Mouse (Mus musculus): ENCODE data around the gene Fdxr. TPM values are rescaled to one million over a fixed set of nuclear protein-coding genes. Genes with fewer than 3 reads are reported as not detected.

The Fdxr gene
- 16.3 and 17.5 TPM in 2 replicates for polyA plus RNA-seq (2016; fragmentation: Nextera tagmentation; extraction: Ambion mirVana)

DNA sequence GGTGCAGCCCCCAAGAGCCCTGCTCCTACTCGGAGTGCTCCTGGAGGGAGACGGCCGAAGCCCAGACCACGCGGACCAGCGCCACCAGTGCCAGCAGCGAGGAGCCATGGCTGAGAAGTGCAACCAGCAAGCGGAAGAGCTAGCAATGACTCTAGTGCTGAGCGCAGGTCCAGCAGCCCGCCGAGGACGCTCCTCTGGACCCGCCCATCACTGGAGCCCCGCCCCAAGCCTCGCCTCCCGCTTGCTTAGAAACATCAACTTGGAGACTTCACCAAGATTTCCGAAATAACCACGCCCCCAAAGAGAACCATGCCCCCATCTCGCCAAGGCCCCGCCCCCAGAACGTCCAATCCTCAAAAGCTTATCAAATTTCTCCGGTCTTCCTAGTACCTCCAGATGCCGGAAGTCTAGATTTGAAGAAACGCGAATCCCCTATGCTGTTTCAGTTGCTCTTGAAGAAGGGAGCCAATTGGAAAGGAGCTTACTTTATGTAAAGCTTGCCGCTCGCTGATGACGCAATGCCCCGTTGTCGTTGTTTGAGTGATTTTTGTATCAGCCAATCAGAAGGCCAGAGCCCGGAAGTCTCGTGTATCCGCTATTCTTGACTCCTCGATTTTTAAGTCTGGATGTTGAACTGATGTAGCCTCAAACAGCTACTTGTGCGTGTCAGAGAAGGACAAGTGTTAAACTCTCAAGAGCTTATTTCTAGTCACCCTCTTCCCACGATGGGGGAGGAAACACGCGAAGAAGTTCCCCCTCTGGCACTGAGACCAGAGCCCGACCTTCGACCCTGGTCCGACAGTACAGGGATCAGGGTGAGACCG lies at the start of gene Fdxr:
Gene Fdxr (minus strand): TSS at position 271 of the 824 bp plus-strand sequence.
- peak within 1 kb of the TSS; percentile 93 for H3K27ac ChIP-seq
- under 1% methylated on average over 42 of the region's 42 CpGs for WGBS
- H3K4me1 ChIP-seq: peaks cover 44% of the 10 kb centered on the region
- peak within 1 kb of the TSS; percentile 82 for H3K4me3 ChIP-seq
- H3K9me3 ChIP-seq: no peaks in the 10 kb centered on the region
- peak; percentile 98 for DNase-seq (ENCODE audit: extremely low spot score, low spot score)
- H3K36me3 ChIP-seq (replicated peaks): no peaks in the 10 kb centered on the region
- H3K27me3 ChIP-seq (ENCODE audit: poor library complexity, severe bottlenecking): no peaks in the 10 kb centered on the region

- peaks cover 39% of the 10 kb centered on the region for H3K4me1 ChIP-seq
- WGBS: 30% methylated on average over 32 of the region's 32 CpGs
- H3K4me3 ChIP-seq: no peak overlapping the region; the same call in 1 of the 2 replicates
- no peak for DNase-seq (ENCODE audit: extremely low spot score, low spot score)
- no peaks in the 10 kb centered on the region for H3K36me3 ChIP-seq (replicated peaks)
- H3K9me3 ChIP-seq: no peaks in the 10 kb centered on the region
- H3K27me3 ChIP-seq (ENCODE audit: poor library complexity, severe bottlenecking): peaks cover 94% of the 10 kb centered on the region
- H3K27ac ChIP-seq: no peak overlapping the region
Observed at GRCm38 (mm10) chr11:115323354-115323753, 46.5 kb upstream of the Fdxr start.

GRCm38 (mm10) chr11:115321906-115322693 lies 45.2 kb upstream of the Fdxr start, which contains the start of gene Ush1g:
Ush1g (minus strand) TSS chr11:115322041.
- no peak within 1 kb of the TSS for H3K27ac ChIP-seq
- H3K27me3 ChIP-seq (ENCODE audit: poor library complexity, severe bottlenecking): peaks cover 96% of the 10 kb centered on the region
- 4% methylated on average over 35 of the region's 35 CpGs for WGBS
- H3K4me3 ChIP-seq: peak within 1 kb of the TSS; percentile 27
- H3K9me3 ChIP-seq: no peaks in the 10 kb centered on the region
- peak; percentile 87 for DNase-seq (ENCODE audit: extremely low spot score, low spot score)
- no peaks in the 10 kb centered on the region for H3K36me3 ChIP-seq (replicated peaks)
- peaks cover 46% of the 10 kb centered on the region for H3K4me1 ChIP-seq

DNA sequence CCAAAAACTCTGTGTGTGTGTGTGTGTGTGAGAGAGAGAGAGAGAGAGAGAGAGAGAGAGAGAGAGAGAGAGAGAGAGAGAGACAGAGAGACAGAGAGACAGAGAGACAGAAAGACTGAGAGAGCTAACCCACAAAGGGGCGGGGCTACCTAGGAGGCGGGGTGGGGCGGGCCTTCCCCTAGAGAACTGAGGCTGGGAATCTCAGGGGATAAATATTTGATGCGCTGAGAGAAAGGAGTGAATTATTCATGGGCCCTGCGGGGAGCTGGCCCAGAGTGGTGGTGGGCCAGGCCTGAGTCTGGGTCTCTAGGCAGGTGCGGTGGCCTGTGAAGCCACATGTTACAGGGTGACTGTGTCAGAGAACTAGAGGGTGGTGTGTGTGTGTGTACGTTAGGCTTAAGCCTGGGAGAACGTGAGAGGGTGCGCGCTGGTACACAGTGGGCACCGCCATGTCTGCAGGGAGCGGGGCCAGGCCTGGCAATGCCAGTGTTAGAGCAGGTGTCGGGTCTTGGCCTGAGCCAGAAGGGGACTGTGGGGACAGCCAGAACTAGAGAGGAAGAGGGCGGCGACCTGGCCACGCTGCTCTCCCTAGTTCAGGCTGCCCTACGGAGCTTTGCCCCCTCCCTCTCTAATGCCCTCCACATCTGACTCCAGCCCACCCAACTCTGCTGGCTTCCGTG lies 43.0 kb upstream of the Fdxr start:
- DNase-seq (ENCODE audit: extremely low spot score, low spot score): no peak
- Histone ChIP-seq H3K4me3 (0 out of 2 replicates have a peak overlapping the region, but pooled peaks have one; percentile 5), H3K27ac (no peak overlapping the region), H3K27me3 (ENCODE audit: poor library complexity, severe bottlenecking) (peaks cover 100% of the 10 kb centered on the region), H3K36me3 (replicated peaks) (no peaks in the 10 kb centered on the region), H3K4me1 (peaks cover 46% of the 10 kb centered on the region), H3K9me3 (no peaks in the 10 kb centered on the region)
- 8% methylated on average over 18 of the region's 18 CpGs for WGBS

- WGBS: 5% methylated on average over 63 of the region's 63 CpGs
- no peak overlapping the region for H3K27ac ChIP-seq
- DNase-seq (ENCODE audit: extremely low spot score, low spot score): no peak
- peaks cover 100% of the 10 kb centered on the region for H3K27me3 ChIP-seq (ENCODE audit: poor library complexity, severe bottlenecking)
- no peaks in the 10 kb centered on the region for H3K36me3 ChIP-seq (replicated peaks)
- peak overlapping the region; percentile 28; the same call in 1 of the 2 replicates for H3K4me3 ChIP-seq
- peaks cover 44% of the 10 kb centered on the region for H3K4me1 ChIP-seq
- no peaks in the 10 kb centered on the region for H3K9me3 ChIP-seq
Observed at GRCm38 (mm10) chr11:115318245-115319027, 41.6 kb upstream of the Fdxr start.

DNA sequence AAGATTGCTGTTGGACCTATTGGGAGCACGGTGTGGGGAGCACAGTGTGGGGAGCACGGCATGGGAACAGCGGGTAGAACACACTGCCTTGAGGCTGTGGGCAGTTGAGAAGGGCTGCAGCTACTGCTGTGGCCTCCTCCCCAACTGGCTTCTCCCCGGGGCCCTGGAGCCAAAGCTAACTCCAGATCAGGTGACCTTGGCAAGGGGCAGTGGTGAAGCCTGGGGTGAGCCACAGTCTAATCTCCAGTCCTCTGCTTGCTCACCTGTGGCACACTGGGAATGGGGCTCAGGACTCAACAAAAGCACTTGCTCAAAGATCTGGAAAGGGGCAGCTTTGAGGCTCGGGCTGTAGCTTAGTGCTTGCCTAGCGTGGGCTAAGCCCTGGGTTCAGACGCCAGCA lies 40.4 kb upstream of the Fdxr start:
- WGBS: 62% methylated on average over 7 of the region's 7 CpGs
- H3K4me3 ChIP-seq: no peak overlapping the region
- no peaks in the 10 kb centered on the region for H3K36me3 ChIP-seq (replicated peaks)
- H3K9me3 ChIP-seq: no peaks in the 10 kb centered on the region
- peaks cover 100% of the 10 kb centered on the region for H3K27me3 ChIP-seq (ENCODE audit: poor library complexity, severe bottlenecking)
- H3K4me1 ChIP-seq: peaks cover 32% of the 10 kb centered on the region
- no peak for DNase-seq (ENCODE audit: extremely low spot score, low spot score)
- H3K27ac ChIP-seq: no peak overlapping the region

DNA sequence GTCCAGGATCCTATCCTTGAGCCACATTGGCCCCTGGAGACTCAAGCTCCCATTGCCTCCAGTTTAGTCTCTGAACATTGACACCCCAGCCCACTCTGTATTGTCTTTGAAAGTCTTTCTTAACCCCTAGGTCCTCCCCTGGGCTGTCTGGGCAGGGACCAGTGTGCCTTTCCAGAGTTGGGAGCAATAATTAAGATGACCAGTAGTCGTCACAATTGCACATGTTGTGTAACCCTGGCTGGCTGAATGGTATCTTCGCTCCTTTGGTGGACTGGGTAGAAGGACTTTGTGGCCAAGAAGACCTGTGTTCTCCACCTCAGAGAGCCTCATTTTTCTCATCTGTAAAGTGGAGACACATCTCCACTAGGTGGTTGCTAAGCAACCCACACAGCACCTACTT lies 37.4 kb upstream of the Fdxr start:
- Histone ChIP-seq H3K27me3 (ENCODE audit: poor library complexity, severe bottlenecking) (peaks cover 78% of the 10 kb centered on the region), H3K4me3 (no peak overlapping the region), H3K27ac (no peak overlapping the region), H3K4me1 (peaks cover 13% of the 10 kb centered on the region), H3K36me3 (replicated peaks) (no peaks in the 10 kb centered on the region), H3K9me3 (no peaks in the 10 kb centered on the region)
- WGBS: 52% methylated on average over 2 of the region's 2 CpGs
- no peak for DNase-seq (ENCODE audit: extremely low spot score, low spot score)

DNA sequence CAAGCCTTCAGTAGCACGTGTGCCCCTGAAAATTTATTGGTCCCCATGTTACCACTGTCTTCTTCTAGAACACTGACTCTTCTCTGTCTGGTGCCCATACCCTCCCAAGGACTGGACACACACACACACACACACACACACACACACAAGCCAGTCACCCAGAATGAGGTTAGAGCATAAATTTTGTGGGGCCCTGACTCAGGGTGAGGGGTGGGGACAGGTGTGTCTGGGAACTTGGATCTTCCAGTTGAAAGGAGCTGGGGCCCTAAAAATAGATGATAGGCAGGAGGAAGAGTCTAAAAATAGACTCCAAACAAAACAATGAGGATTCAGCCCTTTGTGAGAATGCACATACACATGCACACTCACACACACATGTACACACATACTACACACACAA lies 31.9 kb upstream of the Fdxr start:
- Histone ChIP-seq H3K27ac (no peak overlapping the region), H3K4me3 (no peak overlapping the region), H3K9me3 (no peaks in the 10 kb centered on the region), H3K36me3 (replicated peaks) (no peaks in the 10 kb centered on the region), H3K4me1 (peaks cover 17% of the 10 kb centered on the region), H3K27me3 (ENCODE audit: poor library complexity, severe bottlenecking) (peaks cover 58% of the 10 kb centered on the region)
- no peak for DNase-seq (ENCODE audit: extremely low spot score, low spot score)
- 73% methylated on average over 1 of the region's 1 CpGs for WGBS

DNA sequence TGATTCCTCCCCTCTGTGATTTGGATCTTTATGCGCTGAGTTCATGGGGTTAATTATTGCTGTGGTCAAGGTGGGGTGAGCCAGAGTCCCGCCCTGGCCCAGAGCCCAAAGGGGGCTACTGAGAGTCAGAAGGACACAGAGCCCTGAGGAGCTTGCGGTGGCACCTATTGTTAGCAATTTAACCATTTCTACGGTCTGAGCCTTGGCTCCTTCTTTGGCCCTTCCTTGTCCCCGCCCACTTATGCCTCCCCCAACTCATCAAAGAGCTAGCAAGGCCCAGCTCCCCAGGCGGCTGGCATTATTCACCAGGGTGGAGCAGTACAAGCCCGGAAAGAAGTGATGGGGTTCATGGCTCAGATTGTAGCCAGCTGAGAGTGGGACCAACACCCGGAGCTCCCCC lies 30.0 kb upstream of the Fdxr start, which contains the start of gene Otop2:
Gene Otop2 (plus strand): TSS at position 301 of the 400 bp plus-strand sequence.
- H3K9me3 ChIP-seq: no peaks in the 10 kb centered on the region
- H3K27ac ChIP-seq: 0 out of 2 replicates have a peak within 1 kb of the TSS, but pooled peaks have one; percentile 22
- no peaks in the 10 kb centered on the region for H3K36me3 ChIP-seq (replicated peaks)
- H3K27me3 ChIP-seq (ENCODE audit: poor library complexity, severe bottlenecking): peaks cover 38% of the 10 kb centered on the region
- no peak for DNase-seq (ENCODE audit: extremely low spot score, low spot score)
- 21% methylated on average over 8 of the region's 8 CpGs for WGBS
- no peak within 1 kb of the TSS for H3K4me3 ChIP-seq
- peaks cover 17% of the 10 kb centered on the region for H3K4me1 ChIP-seq

DNA sequence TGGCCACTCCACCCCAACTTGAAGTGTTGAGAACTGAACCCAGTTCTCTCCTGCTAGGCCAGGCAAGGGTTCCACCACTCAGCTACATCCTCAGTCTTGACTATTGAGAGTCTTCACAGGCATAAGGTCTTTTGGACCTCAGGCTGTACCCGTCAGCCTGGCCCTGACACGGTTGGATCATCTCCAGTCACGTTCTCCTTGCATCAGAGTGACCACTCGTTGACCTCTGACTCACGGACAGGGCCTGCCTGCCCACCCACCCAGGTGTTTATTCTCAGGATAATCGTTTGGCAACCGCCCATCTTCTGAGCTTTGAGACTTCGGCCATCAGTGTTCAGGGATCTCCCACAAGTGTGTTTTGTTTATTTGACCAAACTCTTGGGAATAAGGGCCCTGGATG lies 26.3 kb upstream of the Fdxr start:
- WGBS: 82% methylated on average over 8 of the region's 8 CpGs
- peaks cover 17% of the 10 kb centered on the region for H3K4me1 ChIP-seq
- H3K4me3 ChIP-seq: no peak overlapping the region
- H3K9me3 ChIP-seq: no peaks in the 10 kb centered on the region
- peaks cover 47% of the 10 kb centered on the region for H3K27me3 ChIP-seq (ENCODE audit: poor library complexity, severe bottlenecking)
- DNase-seq (ENCODE audit: extremely low spot score, low spot score): no peak
- H3K27ac ChIP-seq: no peak overlapping the region
- H3K36me3 ChIP-seq (replicated peaks): no peaks in the 10 kb centered on the region

GRCm38 (mm10) chr11:115301351-115301750 lies 24.5 kb upstream of the Fdxr start:
- H3K4me3 ChIP-seq: no peak overlapping the region
- no peaks in the 10 kb centered on the region for H3K36me3 ChIP-seq (replicated peaks)
- peaks cover 21% of the 10 kb centered on the region for H3K4me1 ChIP-seq
- WGBS: 95% methylated on average over 2 of the region's 2 CpGs
- H3K27ac ChIP-seq: no peak overlapping the region
- no peaks in the 10 kb centered on the region for H3K9me3 ChIP-seq
- H3K27me3 ChIP-seq (ENCODE audit: poor library complexity, severe bottlenecking): peaks cover 47% of the 10 kb centered on the region
- no peak for DNase-seq (ENCODE audit: extremely low spot score, low spot score)

GRCm38 (mm10) chr11:115300745-115301144 lies 23.9 kb upstream of the Fdxr start:
- no peak overlapping the region for H3K27ac ChIP-seq
- DNase-seq (ENCODE audit: extremely low spot score, low spot score): no peak
- no peaks in the 10 kb centered on the region for H3K9me3 ChIP-seq
- no peak overlapping the region for H3K4me3 ChIP-seq
- no peaks in the 10 kb centered on the region for H3K36me3 ChIP-seq (replicated peaks)
- peaks cover 16% of the 10 kb centered on the region for H3K4me1 ChIP-seq
- 76% methylated on average over 4 of the region's 4 CpGs for WGBS
- peaks cover 47% of the 10 kb centered on the region for H3K27me3 ChIP-seq (ENCODE audit: poor library complexity, severe bottlenecking)

All from forebrain, embryonic 10.5 days (tissue).